Mouse (Mus musculus): Measurements from ENCODE around the gene Dgki. TPM values are rescaled to one million over a fixed set of nuclear protein-coding genes. Genes with fewer than 3 reads are reported as not detected.

Gene Dgki
- total and polyA plus RNA-seq, 3 experiments = not detected

DNA sequence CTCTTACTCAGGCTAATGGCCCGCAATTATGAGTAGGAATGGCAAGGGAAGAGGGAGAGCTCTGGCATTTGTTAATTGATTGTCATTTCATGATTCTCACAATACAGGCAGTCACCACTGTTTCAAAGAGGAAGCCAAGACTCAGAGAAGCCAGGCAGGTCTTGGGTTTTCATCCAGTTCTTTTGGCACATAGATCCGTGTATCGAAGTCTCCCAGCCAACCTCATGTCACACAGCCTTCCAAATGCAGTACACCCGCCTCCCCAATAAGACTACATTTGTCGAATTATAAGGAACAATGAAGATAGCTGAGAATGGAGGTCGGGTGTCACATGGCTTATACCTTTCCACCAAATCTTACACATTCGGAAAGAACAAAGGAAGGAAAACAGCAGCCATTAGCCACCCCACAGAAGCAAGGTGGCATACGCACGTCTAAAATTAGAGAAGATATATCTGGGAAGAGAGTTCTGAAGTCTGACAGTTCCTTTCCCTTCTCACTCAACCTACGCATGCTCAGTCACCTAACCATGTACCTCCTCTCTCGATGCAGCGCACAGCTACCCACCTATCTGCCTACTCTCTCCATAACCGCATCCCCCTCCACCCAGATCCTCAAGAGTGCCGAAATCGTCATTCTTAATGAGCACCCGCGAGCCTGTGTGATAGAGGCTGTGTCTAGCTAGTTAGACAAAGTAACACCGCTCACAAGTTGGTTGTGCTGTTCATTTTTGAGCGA lies 179.4 kb downstream of the Dgki start:
- TF ChIP-seq MYB (IDR thresholded peaks at IDR 0.05; ENCODE audit: low read depth, low read length) (no peak), GATA1 (IDR thresholded peaks at IDR 0.05; ENCODE audit: low read depth, low read length) (no peak), ZNF384 (IDR thresholded peaks at IDR 0.05; ENCODE audit: low read depth, low read length) (no peak), TAL1 (IDR thresholded peaks at IDR 0.05; ENCODE audit: low read length) (no peak), POLR2AphosphoS5 (IDR thresholded peaks at IDR 0.05; ENCODE audit: borderline replicate concordance, low read depth, low read length) (no peak), BHLHE40 (IDR thresholded peaks at IDR 0.05; ENCODE audit: borderline replicate concordance, low read depth, low read length) (no peak), RAD21 (IDR thresholded peaks at IDR 0.05; ENCODE audit: low read depth, low read length) (no peak), ETS1 (IDR thresholded peaks at IDR 0.05; ENCODE audit: low read depth, low read length) (no peak), MAZ (IDR thresholded peaks at IDR 0.05; ENCODE audit: low read depth, low read length) (no peak), ZMIZ1 (IDR thresholded peaks at IDR 0.05; ENCODE audit: low read depth, low read length) (no peak), GABPA (IDR thresholded peaks at IDR 0.05; ENCODE audit: low read depth, low read length) (no peak), ELF1 (IDR thresholded peaks at IDR 0.05; ENCODE audit: low read depth, low read length) (no peak), RCOR1 (IDR thresholded peaks at IDR 0.05; ENCODE audit: low read depth, low read length) (no peak)
- Histone ChIP-seq H3K27ac (ENCODE audit: control insufficient read depth, low read depth, low read length) (no peak overlapping the region), H3K27me3 (ENCODE audit: control insufficient read depth in 1 of 2, insufficient read depth in 2 of 2, low read length in 2 of 2) (no peaks in the 10 kb centered on the region), H3K4me1 (ENCODE audit: control insufficient read depth in 1 of 2, insufficient read depth in 2 of 2, low read length in 2 of 2) (no peaks in the 10 kb centered on the region), H3K9ac (ENCODE audit: control insufficient read depth, low read depth, low read length, poor library complexity, severe bottlenecking) (no peak overlapping the region), H3K36me3 (ENCODE audit: control insufficient read depth in 1 of 2, insufficient read depth in 2 of 2, low read length in 2 of 2) (no peaks in the 10 kb centered on the region), H3K4me3 (ENCODE audit: control insufficient read depth in 1 of 2, insufficient read depth in 1 of 2, low read depth in 2 of 2, low read length in 2 of 2) (no peak overlapping the region), H3K79me2 (ENCODE audit: control insufficient read depth, insufficient read depth, low read length, poor library complexity) (no peaks in the 10 kb centered on the region), H3K9me3 (replicated peaks; ENCODE audit: insufficient read depth, low read length) (no peaks in the 10 kb centered on the region)
- DNase-seq (ENCODE audit: low read depth, low spot score) = no peak

DNA sequence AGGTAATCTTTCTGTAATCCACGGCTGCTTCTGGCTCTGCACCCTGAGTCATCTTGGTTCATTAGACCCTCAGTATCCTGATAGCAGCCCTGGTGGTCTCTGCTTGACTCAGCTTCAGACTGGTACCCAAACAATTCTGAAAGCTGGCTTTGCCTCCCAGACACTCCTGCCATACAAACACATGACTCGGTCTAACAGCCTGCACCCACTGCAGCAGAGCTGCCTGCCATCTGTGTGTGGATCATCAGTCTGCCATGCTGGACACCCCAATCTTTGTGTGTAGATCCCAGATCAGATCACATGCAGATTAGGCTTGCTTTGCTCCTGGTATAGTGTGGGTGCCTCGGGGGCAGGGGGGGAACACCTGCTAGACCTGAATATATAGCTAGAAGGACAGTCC lies 180.8 kb downstream of the Dgki start:
- no peaks in the 10 kb centered on the region for H3K36me3 ChIP-seq (ENCODE audit: control insufficient read depth in 1 of 2, insufficient read depth in 2 of 2, low read length in 2 of 2)
- no peaks in the 10 kb centered on the region for H3K9me3 ChIP-seq (replicated peaks; ENCODE audit: insufficient read depth, low read length)
- no peaks in the 10 kb centered on the region for H3K4me1 ChIP-seq (ENCODE audit: control insufficient read depth in 1 of 2, insufficient read depth in 2 of 2, low read length in 2 of 2)
- no peak for DNase-seq (ENCODE audit: low read depth, low spot score)
- H3K4me3 ChIP-seq (ENCODE audit: control insufficient read depth in 1 of 2, insufficient read depth in 1 of 2, low read depth in 2 of 2, low read length in 2 of 2) = no peak overlapping the region
- H3K27me3 ChIP-seq (ENCODE audit: control insufficient read depth in 1 of 2, insufficient read depth in 2 of 2, low read length in 2 of 2) = no peaks in the 10 kb centered on the region
- H3K79me2 ChIP-seq (ENCODE audit: control insufficient read depth, insufficient read depth, low read length, poor library complexity) = no peaks in the 10 kb centered on the region
- H3K27ac ChIP-seq (ENCODE audit: control insufficient read depth, low read depth, low read length) = no peak overlapping the region
- H3K9ac ChIP-seq (ENCODE audit: control insufficient read depth, low read depth, low read length, poor library complexity, severe bottlenecking) = no peak overlapping the region
- TF ChIP-seq JUND (IDR thresholded peaks at IDR 0.05; ENCODE audit: low read depth, low read length) (no peak), EP300 (IDR thresholded peaks at IDR 0.05; ENCODE audit: low read depth in 1 of 2, low read length in 2 of 2) (no peak), MYB (IDR thresholded peaks at IDR 0.05; ENCODE audit: low read depth, low read length) (no peak), POLR2AphosphoS5 (IDR thresholded peaks at IDR 0.05; ENCODE audit: borderline replicate concordance, low read depth, low read length) (no peak), HCFC1 (IDR thresholded peaks at IDR 0.05; ENCODE audit: low read depth, low read length) (no peak), CHD2 (IDR thresholded peaks at IDR 0.05; ENCODE audit: low read length) (no peak), MAZ (IDR thresholded peaks at IDR 0.05; ENCODE audit: low read depth, low read length) (no peak), ETS1 (IDR thresholded peaks at IDR 0.05; ENCODE audit: low read depth, low read length) (no peak), MEF2A (IDR thresholded peaks at IDR 0.05; ENCODE audit: extremely low read depth, insufficient replicate concordance, low read depth, low read length, poor library complexity, severe bottlenecking) (no peak)
